Mouse (Mus musculus): Measurements from ENCODE around the gene Chrne.
A peak's percentile ranks its signal among the peaks of the same experiment; 100 is the strongest.

Gene Chrne

GRCm38 (mm10) chr11:70652029-70652883 is 33.2 kb upstream of the Chrne start:
- DNase-seq (ENCODE audit: low spot score): no peak

GRCm38 (mm10) chr11:70651391-70651790 is 32.4 kb upstream of the Chrne start:
- no peak for DNase-seq (ENCODE audit: low spot score)

- no peak for DNase-seq (ENCODE audit: low spot score)
Observed at GRCm38 (mm10) chr11:70650322-70651175, 31.5 kb upstream of the Chrne start.

- no peak for DNase-seq (ENCODE audit: low spot score)
Observed at GRCm38 (mm10) chr11:70649185-70649734, 30.2 kb upstream of the Chrne start.

- no peak for DNase-seq (ENCODE audit: low spot score)
Observed at GRCm38 (mm10) chr11:70648512-70648911, 29.5 kb upstream of the Chrne start.

- DNase-seq (ENCODE audit: low spot score): peak; percentile 43
Observed at GRCm38 (mm10) chr11:70647716-70648420, 28.9 kb upstream of the Chrne start.

- peak; percentile 88 for DNase-seq (ENCODE audit: low spot score)
Observed at GRCm38 (mm10) chr11:70646691-70647650, 28.0 kb upstream of the Chrne start, which contains the start of the genes Rnf167 and Slc25a11. Gene Rnf167 (plus strand): TSS chr11:70647235. Gene Slc25a11 (minus strand): TSS chr11:70647479.

- DNase-seq (ENCODE audit: low spot score): no peak
Observed at GRCm38 (mm10) chr11:70646259-70646555, 27.2 kb upstream of the Chrne start.

- DNase-seq (ENCODE audit: low spot score): no peak
Observed at GRCm38 (mm10) chr11:70645461-70646258, 26.6 kb upstream of the Chrne start.

GRCm38 (mm10) chr11:70644564-70645103 is 25.6 kb upstream of the Chrne start:
- no peak for DNase-seq (ENCODE audit: low spot score)

GRCm38 (mm10) chr11:70643051-70643450 is 24.0 kb upstream of the Chrne start:
- no peak for DNase-seq (ENCODE audit: low spot score)

- DNase-seq (ENCODE audit: low spot score): no peak
Observed at GRCm38 (mm10) chr11:70641241-70641640, 22.2 kb upstream of the Chrne start.

- DNase-seq (ENCODE audit: low spot score): no peak
Observed at GRCm38 (mm10) chr11:70639976-70640375, 21.0 kb upstream of the Chrne start.

- no peak for DNase-seq (ENCODE audit: low spot score)
Observed at GRCm38 (mm10) chr11:70638714-70639278, 19.8 kb upstream of the Chrne start, which contains the start of gene Gp1ba. Gene Gp1ba (plus strand): TSS chr11:70639122.

GRCm38 (mm10) chr11:70638293-70638692 is 19.3 kb upstream of the Chrne start:
- DNase-seq (ENCODE audit: low spot score): no peak

- DNase-seq (ENCODE audit: low spot score): no peak
Observed at GRCm38 (mm10) chr11:70637764-70638163, 18.7 kb upstream of the Chrne start.

- DNase-seq (ENCODE audit: low spot score): no peak
Observed at GRCm38 (mm10) chr11:70635601-70636000, 16.6 kb upstream of the Chrne start.

GRCm38 (mm10) chr11:70630129-70630528 is 11.1 kb upstream of the Chrne start:
- DNase-seq (ENCODE audit: low spot score): no peak

GRCm38 (mm10) chr11:70629557-70629956 is 10.5 kb upstream of the Chrne start:
- DNase-seq (ENCODE audit: low spot score): no peak
